Mouse (Mus musculus) CH12.LX (cell line): Measurements from ENCODE around the gene Rims1. TPM values are rescaled to one million over a fixed set of nuclear protein-coding genes. Genes with fewer than 3 reads are reported as not detected.

Experiments used
- DNase-seq: peaks from one replicate; pipeline ENCODE4 v3.0.0-alpha.2; 2013; ENCODE audit errors: extremely low read depth
- H3K27ac ChIP-seq: 2 replicates; pipeline ENCODE4 v1.5.1; 2012; ENCODE audit warnings: low read depth, mild to moderate bottlenecking, control low read depth, moderate library complexity; ENCODE audit not compliant: insufficient read depth
- H3K27me3 ChIP-seq: replicated peaks from 2 replicates; pipeline ENCODE3; 2012; ENCODE audit warnings: inconsistent platforms
- H3K36me3 ChIP-seq, 2 experiments: replicated peaks in 1 of 2; 2 replicates each; pipeline versions ENCODE3 to v1.6.1; 2012; ENCODE audit warnings: inconsistent platforms in 1 of 2, low read length in 1 of 2, mild to moderate bottlenecking in 1 of 2, mixed read lengths in 1 of 2, moderate library complexity in 1 of 2; ENCODE audit not compliant: control insufficient read depth in 1 of 2, insufficient read depth in 1 of 2
- H3K4me1 ChIP-seq, 2 experiments: 2 replicates each; pipeline ENCODE4 v1.6.1; 2012; ENCODE audit warnings: inconsistent platforms in 1 of 2, moderate library complexity in 1 of 2; ENCODE audit not compliant: insufficient read depth in 2 of 2, control insufficient read depth in 1 of 2
- H3K4me2 ChIP-seq: 2 replicates; pipeline ENCODE4 v1.6.1; 2012; ENCODE audit warnings: low read depth, mild to moderate bottlenecking, control low read depth; ENCODE audit not compliant: poor library complexity, insufficient read depth, severe bottlenecking
- H3K4me3 ChIP-seq, 3 experiments: fragments of 150-350 bp in 1 of 3; sonication (generic) in 1 of 3; replicated peaks in 1 of 3; 2 replicates each; pipeline versions ENCODE3 to v1.5.1; 2011 to 2012; ENCODE audit warnings: low read depth in 2 of 3, low read length in 2 of 3, mild to moderate bottlenecking in 2 of 3, moderate library complexity in 2 of 3, control low read depth in 1 of 3, improper control_type of control experiment in 1 of 3, inconsistent platforms in 1 of 3, mixed read lengths in 1 of 3; ENCODE audit not compliant: poor library complexity in 1 of 3
- H3K79me2 ChIP-seq: replicated peaks from 2 replicates; pipeline ENCODE4 v1.6.1; 2012; ENCODE audit warnings: mild to moderate bottlenecking, moderate library complexity; ENCODE audit not compliant: control insufficient read depth, poor library complexity, insufficient read depth, severe bottlenecking; ENCODE audit errors: extremely low read depth
- H3K9ac ChIP-seq: 2 replicates; pipeline ENCODE4 v1.6.1; 2012; ENCODE audit warnings: low read depth, mild to moderate bottlenecking, control low read depth, moderate library complexity; ENCODE audit not compliant: insufficient read depth
- H3K9me3 ChIP-seq: replicated peaks from 2 replicates; pipeline ENCODE3; 2012; ENCODE audit warnings: low read length, inconsistent platforms, mixed read lengths
- BHLHE40 ChIP-seq: IDR thresholded peaks from 2 replicates; pipeline ENCODE4 v1.6.1; 2011; ENCODE audit warnings: mild to moderate bottlenecking, low read depth, low read length, improper control_type of control experiment
- CHD2 ChIP-seq: IDR thresholded peaks from 2 replicates; pipeline ENCODE4 v1.6.1; 2011; ENCODE audit warnings: low read length, improper control_type of control experiment
- CTCF ChIP-seq, 2 experiments: IDR thresholded peaks in 1 of 2; conservative IDR thresholded peaks in 1 of 2; 2 replicates each; pipeline ENCODE4 v1.5.1; 2011 to 2012; ENCODE audit warnings: low read depth in 2 of 2, low read length in 2 of 2, improper control_type of control experiment in 1 of 2, inconsistent platforms in 1 of 2, mild to moderate bottlenecking in 1 of 2, moderate library complexity in 1 of 2
- E2F4 ChIP-seq: IDR thresholded peaks from 2 replicates; pipeline ENCODE4 v1.6.1; 2011; ENCODE audit warnings: low read depth, low read length, improper control_type of control experiment; ENCODE audit not compliant: insufficient replicate concordance
- ELF1 ChIP-seq: IDR thresholded peaks from 2 replicates; pipeline ENCODE4 v1.6.1; 2014; ENCODE audit warnings: low read depth, mild to moderate bottlenecking, inconsistent platforms, low read length, improper control_type of control experiment
- ETS1 ChIP-seq: conservative IDR thresholded peaks from 2 replicates; pipeline ENCODE4 v1.6.1; 2012; ENCODE audit warnings: low read depth, mild to moderate bottlenecking, inconsistent platforms, low read length, improper control_type of control experiment, moderate library complexity
- GABPA ChIP-seq: IDR thresholded peaks from 2 replicates; pipeline ENCODE4 v1.6.1; 2012; ENCODE audit warnings: low read depth, low read length, improper control_type of control experiment, inconsistent platforms; ENCODE audit not compliant: insufficient replicate concordance
- HCFC1 ChIP-seq: IDR thresholded peaks from 2 replicates; pipeline ENCODE4 v1.6.1; 2012; ENCODE audit warnings: low read depth, mild to moderate bottlenecking, inconsistent platforms, low read length, improper control_type of control experiment
- IRF4 ChIP-seq: IDR thresholded peaks from 2 replicates; pipeline ENCODE4 v1.6.1; 2014; ENCODE audit warnings: low read depth, mild to moderate bottlenecking, inconsistent platforms, low read length, improper control_type of control experiment
- JUND ChIP-seq: conservative IDR thresholded peaks from 2 replicates; pipeline ENCODE4 v1.6.1; 2011; ENCODE audit warnings: low read depth, low read length, improper control_type of control experiment
- MAFK ChIP-seq: IDR thresholded peaks from 2 replicates; pipeline ENCODE4 v1.6.1; 2011; ENCODE audit warnings: low read length, improper control_type of control experiment; ENCODE audit not compliant: insufficient replicate concordance
- MAX ChIP-seq: IDR thresholded peaks from 2 replicates; pipeline ENCODE4 v1.6.1; 2011; ENCODE audit warnings: low read length, improper control_type of control experiment
- MAZ ChIP-seq: IDR thresholded peaks from 2 replicates; pipeline ENCODE4 v1.6.1; 2012; ENCODE audit warnings: low read depth, mild to moderate bottlenecking, inconsistent platforms, low read length, improper control_type of control experiment, moderate library complexity
- MEF2A ChIP-seq: IDR thresholded peaks from 2 replicates; pipeline ENCODE4 v1.6.1; 2014; ENCODE audit warnings: low read depth, mild to moderate bottlenecking, inconsistent platforms, low read length, improper control_type of control experiment, borderline replicate concordance
- PAX5 ChIP-seq: IDR thresholded peaks from 2 replicates; pipeline ENCODE4 v1.6.1; 2012; ENCODE audit warnings: low read length, inconsistent platforms, mixed read lengths
- POLR2A ChIP-seq: IDR thresholded peaks from 2 replicates; pipeline ENCODE4 v1.6.1; 2011; ENCODE audit warnings: low read depth, mild to moderate bottlenecking, improper control_type of control experiment, low read length
- POLR2AphosphoS2 ChIP-seq: IDR thresholded peaks from 2 replicates; pipeline ENCODE4 v1.6.1; 2011; ENCODE audit warnings: low read depth, low read length, improper control_type of control experiment
- RAD21 ChIP-seq: IDR thresholded peaks from 2 replicates; pipeline ENCODE4 v1.6.1; 2011; ENCODE audit warnings: low read depth, mild to moderate bottlenecking, low read length, improper control_type of control experiment, moderate library complexity
- RCOR1 ChIP-seq: conservative IDR thresholded peaks from 2 replicates; pipeline ENCODE4 v1.6.1; 2012; ENCODE audit warnings: low read depth, mild to moderate bottlenecking, inconsistent platforms, low read length, improper control_type of control experiment
- SMC3 ChIP-seq: IDR thresholded peaks from 2 replicates; pipeline ENCODE4 v1.6.1; 2011; ENCODE audit warnings: low read depth, low read length, improper control_type of control experiment
- TBP ChIP-seq: conservative IDR thresholded peaks from 2 replicates; pipeline ENCODE4 v1.6.1; 2011; ENCODE audit warnings: low read depth, low read length, improper control_type of control experiment
- USF1 ChIP-seq: IDR thresholded peaks from 2 replicates; pipeline ENCODE4 v1.6.1; 2014; ENCODE audit warnings: low read depth, mild to moderate bottlenecking, inconsistent platforms, low read length, improper control_type of control experiment
- USF2 ChIP-seq: conservative IDR thresholded peaks from 2 replicates; pipeline ENCODE4 v1.6.1; 2011; ENCODE audit warnings: low read depth, low read length, improper control_type of control experiment
- ZNF384 ChIP-seq: IDR thresholded peaks from 2 replicates; pipeline ENCODE4 v1.6.1; 2012; ENCODE audit warnings: low read depth, low read length, improper control_type of control experiment, inconsistent platforms
- dilution Hi-C: fragments of 300-500 bp; cut with MboI; formaldehyde crosslinking; loops from 2 replicates; pipeline ENCODE4 v1.14.3; 2020; ENCODE audit warnings: low sequenced_read_pairs; ENCODE audit not compliant: extremely low pct_unique_long_range_greater_than_20kb, extremely low pct_ligation_motif_present
- in situ Hi-C: fragments of 300-500 bp; cut with MboI; formaldehyde crosslinking; loops from 3 replicates; pipeline ENCODE4 v1.14.3; 2019; ENCODE audit warnings: low sequenced_read_pairs, low pct_ligation_motif_present, low pct_unique_long_range_greater_than_20kb, mixed read lengths
- polyA plus RNA-seq: library from polyadenylated mRNA; unstranded; fragments of >175 nt; gene quantifications from 2 replicates; pipeline ENCODE4 v1.2.1, GENCODE M21; 2012; ENCODE audit warnings: low read depth; ENCODE audit not compliant: insufficient read length
- total RNA-seq, 2 experiments: library from RNA; depleted of rRNA; stranded (reverse); fragments of 300-350 nt in 1 of 2; fragments of >200 nt in 1 of 2; gene quantifications; 2 replicates each; pipeline ENCODE4 v1.2.3; 2012 to 2014

The Rims1 gene
- total and polyA plus RNA-seq, 3 experiments, result not detected

DNA sequence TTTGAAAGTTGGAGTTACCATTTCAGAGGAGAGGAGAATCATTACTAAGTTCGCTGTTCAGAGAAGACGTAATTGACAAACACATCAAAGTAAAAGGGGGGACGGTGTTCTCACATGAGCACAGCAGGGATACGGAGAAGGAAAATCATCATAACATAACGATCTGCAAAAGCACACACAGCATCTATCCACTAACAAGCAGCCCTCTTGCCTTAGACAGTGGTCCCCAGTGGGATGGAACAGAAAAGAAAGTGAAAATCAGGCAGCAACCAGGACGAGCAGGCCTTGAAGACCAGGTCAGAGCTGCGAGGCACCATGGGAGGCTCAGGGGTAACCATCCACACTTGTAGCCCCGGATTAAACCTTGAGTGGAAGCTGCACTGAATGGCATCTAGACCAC lies 176.8 kb downstream of the Rims1 start:
- Histone ChIP-seq H3K27ac (no peak overlapping the region), H3K36me3 (no peaks in the 10 kb centered on the region), H3K9me3 (no peaks in the 10 kb centered on the region), H3K4me1 (no peaks in the 10 kb centered on the region), H3K27me3 (no peaks in the 10 kb centered on the region), H3K4me3 (no peak overlapping the region), H3K4me2 (no peak overlapping the region), H3K9ac (no peak overlapping the region), H3K79me2 (no peaks in the 10 kb centered on the region)
- dilution Hi-C loops, result no loop called here
- in situ Hi-C loops, result no loop called here
- TF ChIP-seq MAZ (no peak), IRF4 (no peak), POLR2AphosphoS2 (no peak), RAD21 (no peak), E2F4 (no peak), RCOR1 (no peak), GABPA (no peak), ETS1 (no peak), JUND (no peak), CHD2 (no peak), USF1 (no peak), POLR2A (no peak), BHLHE40 (no peak)
- no peak for DNase-seq

DNA sequence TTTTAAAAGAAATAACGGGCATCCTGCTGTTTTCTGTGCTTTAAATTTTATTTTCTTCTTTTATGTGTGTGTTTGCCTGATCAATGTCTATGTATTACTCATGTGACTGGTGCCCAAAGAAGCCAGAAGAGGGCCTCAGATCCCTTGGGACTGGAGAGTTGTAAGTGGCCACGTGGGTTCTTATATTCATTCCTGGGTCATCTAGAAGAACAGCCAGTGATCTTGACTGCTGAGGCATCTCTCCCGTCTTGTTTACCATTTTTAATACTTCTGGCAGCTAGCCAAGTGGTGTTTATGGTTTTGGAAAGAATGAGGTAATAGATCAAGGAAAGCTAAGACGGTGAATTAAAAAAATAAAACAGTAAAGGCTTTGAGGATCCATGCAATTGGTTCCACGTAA lies 178.8 kb downstream of the Rims1 start:
- H3K4me3 ChIP-seq, result no peak overlapping the region
- DNase-seq, result peak; percentile 12
- H3K4me2 ChIP-seq, result no peak overlapping the region
- H3K27ac ChIP-seq, result no peak overlapping the region
- no peaks in the 10 kb centered on the region for H3K27me3 ChIP-seq
- TF ChIP-seq MAFK (no peak), CHD2 (no peak)
- H3K9ac ChIP-seq, result no peak overlapping the region
- no peaks in the 10 kb centered on the region for H3K9me3 ChIP-seq
- in situ Hi-C loops, result no loop called here
- H3K79me2 ChIP-seq, result no peaks in the 10 kb centered on the region
- dilution Hi-C loops, result no loop called here
- H3K4me1 ChIP-seq, result no peaks in the 10 kb centered on the region
- H3K36me3 ChIP-seq, result no peaks in the 10 kb centered on the region

DNA sequence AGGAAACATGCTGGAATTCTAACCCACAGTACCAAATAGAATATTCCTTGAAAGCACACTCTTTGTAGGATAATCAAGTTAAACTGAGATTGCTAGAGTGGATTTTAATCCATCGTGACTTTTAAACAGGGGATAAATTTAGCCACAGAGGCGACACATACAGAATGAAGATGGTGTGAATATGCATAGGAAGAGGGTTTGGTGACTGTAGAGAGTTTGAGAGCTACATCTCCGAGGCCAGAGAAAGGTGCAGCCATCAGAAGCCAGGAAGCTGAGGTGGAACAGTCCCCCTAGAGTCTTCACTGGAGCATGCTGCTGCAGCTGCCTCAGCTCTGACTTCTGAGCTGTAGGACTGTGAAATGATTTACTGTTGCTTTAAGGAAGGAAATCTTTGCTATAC lies 179.5 kb downstream of the Rims1 start:
- DNase-seq, result no peak
- Histone ChIP-seq H3K36me3 (no peaks in the 10 kb centered on the region), H3K4me2 (no peak overlapping the region), H3K4me3 (no peak overlapping the region), H3K9ac (no peak overlapping the region), H3K79me2 (no peaks in the 10 kb centered on the region), H3K27ac (no peak overlapping the region), H3K27me3 (no peaks in the 10 kb centered on the region), H3K9me3 (no peaks in the 10 kb centered on the region), H3K4me1 (no peaks in the 10 kb centered on the region)
- dilution Hi-C loops, result no loop called here
- in situ Hi-C loops, result no loop called here
- TF ChIP-seq MEF2A, result no peak
- no peak for TF ChIP-seq ZNF384
- TF ChIP-seq CHD2, result no peak
- no peak for TF ChIP-seq ELF1
- no peak for TF ChIP-seq TBP
- TF ChIP-seq ETS1, result no peak
- TF ChIP-seq SMC3, result no peak
- TF ChIP-seq MAX, result no peak
- TF ChIP-seq HCFC1, result no peak
- TF ChIP-seq USF2, result no peak
- no peak for TF ChIP-seq CTCF (conservative IDR thresholded peaks at IDR 0.05 in 1 of 2, IDR thresholded peaks at IDR 0.05 in 1 of 2; ENCODE audit: low read depth in 2 of 2, low read length in 2 of 2)
- TF ChIP-seq POLR2A, result no peak
- TF ChIP-seq BHLHE40, result no peak
- no peak for TF ChIP-seq JUND
- no peak for TF ChIP-seq GABPA
- no peak for TF ChIP-seq PAX5
